Mouse (Mus musculus) erythroblast, embryonic 14.5 days (primary cell): ENCODE results near the gene Inafm2.

ENCODE experiments used
- GATA1 ChIP-seq: IDR thresholded peaks from 2 replicates; pipeline ENCODE4 v1.6.1; 2012; ENCODE audit warnings: low read length, inconsistent platforms, mixed read lengths
- TAL1 ChIP-seq: IDR thresholded peaks from 3 replicates; pipeline ENCODE4 v1.6.1; 2012; ENCODE audit warnings: low read length, inconsistent platforms, mixed read lengths

- TF ChIP-seq GATA1 (no peak), TAL1 (no peak)
These were observed 17.2 kb downstream of the Inafm2 start for GRCm38 (mm10) chr2:118762784-118763148.
